Mouse (Mus musculus): ENCODE results near the gene Smad5. TPM values are rescaled to one million over a fixed set of nuclear protein-coding genes. Genes with fewer than 3 reads are reported as not detected.

The Smad5 gene
- polyA plus RNA-seq, 1 experiment from 2014 or later, result 44.3 TPM

DNA sequence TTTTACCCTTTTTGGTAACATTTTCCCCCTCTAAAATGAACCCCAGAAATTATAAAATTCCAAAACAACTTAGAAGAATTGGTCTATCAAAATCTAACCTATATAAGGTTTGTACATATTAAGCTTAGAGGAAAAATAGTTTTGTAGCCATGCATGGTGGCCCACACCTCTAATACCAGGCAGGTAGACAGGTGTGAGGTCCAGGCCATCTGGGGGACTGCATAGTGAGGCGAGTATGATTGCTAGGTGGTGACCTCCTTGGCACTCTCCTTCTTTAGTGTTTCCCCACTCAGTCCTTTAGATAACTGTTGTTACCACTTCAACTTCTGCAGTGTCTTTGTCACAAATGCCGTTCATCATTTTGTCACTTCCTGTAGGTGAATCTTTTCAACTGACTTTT, 1.8 kb downstream of the Smad5 start:
- H3K36me3 ChIP-seq (replicated peaks), result peaks cover 39% of the 10 kb centered on the region
- H3K27me3 ChIP-seq (replicated peaks; ENCODE audit: low read depth, poor library complexity, severe bottlenecking), result no peaks in the 10 kb centered on the region
- no peak for DNase-seq (ENCODE audit: low spot score)
- H3K9me3 ChIP-seq, result 0 out of 2 replicates have a peak, but pooled peaks cover under 1% of the 10 kb centered on the region
- H3K4me1 ChIP-seq, result peaks cover 48% of the 10 kb centered on the region
- peak overlapping the region; percentile 92 for H3K4me3 ChIP-seq
- H3K27ac ChIP-seq (replicated peaks), result peak overlapping the region; percentile 99; the same call in 1 of the 2 replicates
- WGBS, result 68% methylated on average over 2 of the region's 2 CpGs

- Histone ChIP-seq H3K4me3 (no peak overlapping the region), H3K27me3 (replicated peaks; ENCODE audit: low read depth, poor library complexity, severe bottlenecking) (no peaks in the 10 kb centered on the region), H3K4me1 (peaks cover 43% of the 10 kb centered on the region), H3K36me3 (replicated peaks) (peaks cover 60% of the 10 kb centered on the region), H3K9me3 (no peaks in the 10 kb centered on the region), H3K27ac (replicated peaks) (no peak overlapping the region)
- no peak for DNase-seq (ENCODE audit: low spot score)
- 97% methylated on average over 4 of the region's 4 CpGs for WGBS
These were observed 4.3 kb downstream of the Smad5 start for GRCm38 (mm10) chr13:56707111-56707510.

GRCm38 (mm10) chr13:56707606-56708005, 4.8 kb downstream of the Smad5 start:
- no peak overlapping the region for H3K27ac ChIP-seq (replicated peaks)
- H3K36me3 ChIP-seq (replicated peaks), result peaks cover 65% of the 10 kb centered on the region
- H3K27me3 ChIP-seq (replicated peaks; ENCODE audit: low read depth, poor library complexity, severe bottlenecking), result no peaks in the 10 kb centered on the region
- H3K4me1 ChIP-seq, result peaks cover 38% of the 10 kb centered on the region
- no peak for DNase-seq (ENCODE audit: low spot score)
- no peak overlapping the region for H3K4me3 ChIP-seq
- 90% methylated on average over 4 of the region's 4 CpGs for WGBS
- no peaks in the 10 kb centered on the region for H3K9me3 ChIP-seq

DNA sequence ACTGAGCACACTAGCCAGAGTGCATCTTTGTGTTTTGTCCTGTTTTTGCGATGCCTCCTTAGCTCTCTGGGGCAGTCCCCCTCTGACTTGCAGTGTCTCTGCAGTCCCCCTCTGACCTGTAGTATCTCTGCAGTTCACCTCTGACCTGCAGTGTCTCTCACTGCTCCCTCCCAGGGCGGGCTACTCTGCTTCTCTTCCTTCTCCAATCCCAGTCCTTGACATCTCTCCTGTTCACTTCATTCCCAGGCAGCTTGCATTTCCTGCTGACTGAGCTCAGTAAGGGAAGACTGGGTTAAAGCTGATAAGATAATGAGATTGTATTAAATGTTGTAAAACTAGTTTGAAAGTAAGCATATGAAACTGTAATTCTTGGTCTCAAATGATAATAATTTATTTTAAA, 7.8 kb downstream of the Smad5 start:
- no peaks in the 10 kb centered on the region for H3K9me3 ChIP-seq
- H3K27me3 ChIP-seq (replicated peaks; ENCODE audit: low read depth, poor library complexity, severe bottlenecking), result no peaks in the 10 kb centered on the region
- peaks cover 67% of the 10 kb centered on the region for H3K36me3 ChIP-seq (replicated peaks)
- 55% methylated on average over 2 of the region's 2 CpGs for WGBS
- no peak overlapping the region for H3K27ac ChIP-seq (replicated peaks)
- no peak overlapping the region for H3K4me3 ChIP-seq
- no peak for DNase-seq (ENCODE audit: low spot score)
- H3K4me1 ChIP-seq, result peaks cover 18% of the 10 kb centered on the region

DNA sequence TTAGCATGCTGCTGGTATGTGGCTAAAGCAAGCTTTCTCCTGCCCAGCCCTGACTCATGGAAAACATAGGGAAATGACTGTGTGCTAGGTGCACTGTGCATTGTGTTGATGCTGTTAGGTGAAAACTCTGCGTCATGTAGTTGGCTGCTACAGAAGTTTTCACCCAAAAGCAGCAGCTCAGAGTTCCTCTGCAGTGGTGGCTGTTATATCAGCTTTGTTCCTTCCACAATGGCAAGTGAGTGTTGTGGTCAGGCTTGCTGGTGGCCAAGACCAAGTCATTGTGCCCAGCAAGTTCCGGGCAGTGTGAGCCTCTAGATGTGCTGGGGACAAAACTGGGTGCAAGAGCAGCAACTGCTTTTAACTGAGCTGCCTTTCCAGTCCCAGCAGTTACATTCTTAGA, 9.4 kb downstream of the Smad5 start:
- no peaks in the 10 kb centered on the region for H3K9me3 ChIP-seq
- WGBS, result 93% methylated on average over 2 of the region's 2 CpGs
- H3K27ac ChIP-seq (replicated peaks), result no peak overlapping the region
- peaks cover 8% of the 10 kb centered on the region; the same call in 1 of the 2 replicates for H3K4me1 ChIP-seq
- H3K36me3 ChIP-seq (replicated peaks), result peaks cover 51% of the 10 kb centered on the region
- DNase-seq (ENCODE audit: low spot score), result no peak
- H3K27me3 ChIP-seq (replicated peaks; ENCODE audit: low read depth, poor library complexity, severe bottlenecking), result no peaks in the 10 kb centered on the region
- H3K4me3 ChIP-seq, result no peak overlapping the region

- WGBS, result 94% methylated on average over 4 of the region's 4 CpGs
- H3K36me3 ChIP-seq (replicated peaks), result peaks cover 93% of the 10 kb centered on the region
- H3K4me1 ChIP-seq, result no peaks in the 10 kb centered on the region
- H3K9me3 ChIP-seq, result no peaks in the 10 kb centered on the region
- no peak overlapping the region for H3K4me3 ChIP-seq
- no peak overlapping the region for H3K27ac ChIP-seq (replicated peaks)
- H3K27me3 ChIP-seq (replicated peaks; ENCODE audit: low read depth, poor library complexity, severe bottlenecking), result no peaks in the 10 kb centered on the region
- DNase-seq (ENCODE audit: low spot score), result no peak
These were observed 23.7 kb downstream of the Smad5 start for GRCm38 (mm10) chr13:56726551-56726950.

GRCm38 (mm10) chr13:56729046-56729445, 26.2 kb downstream of the Smad5 start:
- WGBS, result 91% methylated on average over 7 of the region's 7 CpGs
- Histone ChIP-seq H3K9me3 (no peaks in the 10 kb centered on the region), H3K27me3 (replicated peaks; ENCODE audit: low read depth, poor library complexity, severe bottlenecking) (no peaks in the 10 kb centered on the region), H3K36me3 (replicated peaks) (peaks cover 100% of the 10 kb centered on the region), H3K4me1 (no peaks in the 10 kb centered on the region), H3K27ac (replicated peaks) (no peak overlapping the region), H3K4me3 (no peak overlapping the region)
- DNase-seq (ENCODE audit: low spot score), result no peak

DNA sequence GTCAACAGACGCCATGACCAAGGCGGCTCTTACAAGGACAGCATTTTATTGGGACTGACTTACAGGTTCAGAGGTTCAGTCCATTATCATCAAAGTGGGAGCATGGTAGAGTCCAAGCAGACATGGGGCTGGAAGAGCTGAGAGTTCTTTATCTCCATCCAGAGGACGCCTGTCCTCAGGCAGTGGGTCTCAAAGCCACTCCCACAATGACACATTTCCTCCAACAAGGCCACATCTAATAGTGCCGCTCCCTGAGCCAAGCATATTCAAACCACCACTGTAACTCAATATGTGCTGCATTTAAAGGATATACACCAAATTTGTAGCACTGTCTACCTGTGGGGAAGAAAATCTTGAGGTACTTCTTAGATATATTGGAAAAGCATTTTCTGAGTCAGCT, 31.8 kb downstream of the Smad5 start:
- DNase-seq (ENCODE audit: low spot score), result peak; percentile 6
- Histone ChIP-seq H3K4me1 (no peaks in the 10 kb centered on the region), H3K4me3 (no peak overlapping the region), H3K9me3 (no peaks in the 10 kb centered on the region), H3K27ac (replicated peaks) (no peak overlapping the region), H3K27me3 (replicated peaks; ENCODE audit: low read depth, poor library complexity, severe bottlenecking) (no peaks in the 10 kb centered on the region), H3K36me3 (replicated peaks) (peaks cover 99% of the 10 kb centered on the region)
- 88% methylated on average over 4 of the region's 4 CpGs for WGBS

DNA sequence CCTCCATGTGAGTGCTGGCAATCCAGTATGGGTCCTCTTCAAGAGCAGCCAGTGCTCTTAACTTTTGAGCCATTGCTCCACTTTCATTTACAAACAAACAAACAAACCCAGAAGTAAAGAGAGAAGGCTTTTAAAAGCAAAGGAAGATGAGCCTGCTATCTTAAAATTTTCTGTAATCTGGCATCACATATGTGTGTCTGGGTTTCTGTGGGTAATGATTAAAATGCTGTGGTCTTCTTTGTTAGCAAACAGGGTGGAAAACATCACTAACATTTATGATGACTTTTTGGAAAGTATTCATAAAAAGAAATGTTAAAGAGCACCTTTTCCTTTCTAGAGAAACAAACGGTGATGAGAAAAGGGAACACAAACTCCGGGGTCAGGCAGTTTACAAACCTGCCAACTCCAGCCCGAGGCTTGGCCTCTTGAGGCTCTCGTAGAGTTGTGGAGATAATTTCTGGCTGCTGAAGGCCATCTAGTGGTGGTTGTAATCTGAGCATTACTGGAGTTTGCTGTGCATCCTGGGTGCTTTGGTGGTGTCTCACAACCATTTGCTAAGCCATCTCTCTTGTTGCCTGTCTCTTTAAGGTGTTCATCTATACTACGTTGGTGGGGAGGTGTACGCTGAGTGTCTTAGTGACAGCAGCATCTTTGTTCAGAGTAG, 32.5 kb downstream of the Smad5 start:
- Histone ChIP-seq H3K9me3 (no peaks in the 10 kb centered on the region), H3K4me1 (no peaks in the 10 kb centered on the region), H3K36me3 (replicated peaks) (peaks cover 99% of the 10 kb centered on the region), H3K27ac (replicated peaks) (no peak overlapping the region), H3K27me3 (replicated peaks; ENCODE audit: low read depth, poor library complexity, severe bottlenecking) (no peaks in the 10 kb centered on the region), H3K4me3 (no peak overlapping the region)
- WGBS, result 73% methylated on average over 6 of the region's 6 CpGs
- DNase-seq (ENCODE audit: low spot score), result no peak

DNA sequence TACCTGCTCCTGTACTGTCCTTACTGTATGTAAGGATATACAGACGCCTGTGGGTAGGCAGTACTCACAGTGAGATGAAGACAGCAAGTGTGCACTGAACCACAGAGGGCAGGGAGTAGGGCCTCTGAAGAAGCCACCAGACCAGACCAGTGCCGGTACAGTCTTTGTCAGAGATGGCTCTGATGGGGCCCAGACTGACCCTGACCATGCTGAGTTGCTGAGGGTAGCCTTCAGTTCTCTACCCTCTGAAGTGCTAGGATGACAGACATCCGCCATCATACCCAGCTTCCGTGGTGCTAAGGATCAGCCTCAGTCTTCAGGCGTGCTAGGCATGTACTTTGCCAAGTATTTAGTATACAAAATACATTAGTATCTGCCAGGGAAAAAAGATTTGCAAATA, 36.7 kb downstream of the Smad5 start:
- peaks cover 87% of the 10 kb centered on the region for H3K36me3 ChIP-seq (replicated peaks)
- H3K9me3 ChIP-seq, result no peaks in the 10 kb centered on the region
- WGBS, result 90% methylated on average over 5 of the region's 5 CpGs
- H3K27ac ChIP-seq (replicated peaks), result no peak overlapping the region
- no peaks in the 10 kb centered on the region for H3K4me1 ChIP-seq
- H3K4me3 ChIP-seq, result no peak overlapping the region
- DNase-seq (ENCODE audit: low spot score), result no peak
- no peaks in the 10 kb centered on the region for H3K27me3 ChIP-seq (replicated peaks; ENCODE audit: low read depth, poor library complexity, severe bottlenecking)

DNA sequence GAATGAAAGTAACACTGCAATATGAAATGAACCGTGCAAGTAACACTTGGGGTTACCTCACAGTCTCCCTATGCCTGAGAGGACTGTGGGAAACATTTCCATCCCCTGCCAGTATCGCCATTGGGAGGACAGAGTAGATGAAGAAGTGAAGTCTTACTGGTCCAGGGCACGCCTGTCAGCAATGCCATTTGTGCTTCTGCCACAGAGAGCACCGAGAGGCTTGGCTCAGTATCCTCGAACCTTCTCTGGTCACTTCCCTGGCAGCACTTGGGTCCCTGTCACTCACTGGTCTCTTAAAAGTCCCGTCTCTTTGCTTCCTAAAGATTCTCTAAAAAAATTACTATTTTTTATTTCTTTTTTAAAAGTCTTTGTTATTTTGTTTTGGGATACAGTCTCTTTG, 37.7 kb downstream of the Smad5 start:
- Histone ChIP-seq H3K27me3 (replicated peaks; ENCODE audit: low read depth, poor library complexity, severe bottlenecking) (no peaks in the 10 kb centered on the region), H3K27ac (replicated peaks) (no peak overlapping the region), H3K36me3 (replicated peaks) (peaks cover 78% of the 10 kb centered on the region), H3K4me3 (no peak overlapping the region), H3K4me1 (no peaks in the 10 kb centered on the region), H3K9me3 (no peaks in the 10 kb centered on the region)
- no peak for DNase-seq (ENCODE audit: low spot score)
- WGBS, result 91% methylated on average over 6 of the region's 6 CpGs

- no peak overlapping the region for H3K4me3 ChIP-seq
- no peaks in the 10 kb centered on the region for H3K27me3 ChIP-seq (replicated peaks; ENCODE audit: low read depth, poor library complexity, severe bottlenecking)
- H3K9me3 ChIP-seq, result no peaks in the 10 kb centered on the region
- H3K4me1 ChIP-seq, result no peaks in the 10 kb centered on the region
- H3K27ac ChIP-seq (replicated peaks), result no peak overlapping the region
- peaks cover 66% of the 10 kb centered on the region for H3K36me3 ChIP-seq (replicated peaks)
- no peak for DNase-seq (ENCODE audit: low spot score)
- 86% methylated on average over 7 of the region's 7 CpGs for WGBS
These were observed 38.9 kb downstream of the Smad5 start for GRCm38 (mm10) chr13:56741691-56742090.

DNA sequence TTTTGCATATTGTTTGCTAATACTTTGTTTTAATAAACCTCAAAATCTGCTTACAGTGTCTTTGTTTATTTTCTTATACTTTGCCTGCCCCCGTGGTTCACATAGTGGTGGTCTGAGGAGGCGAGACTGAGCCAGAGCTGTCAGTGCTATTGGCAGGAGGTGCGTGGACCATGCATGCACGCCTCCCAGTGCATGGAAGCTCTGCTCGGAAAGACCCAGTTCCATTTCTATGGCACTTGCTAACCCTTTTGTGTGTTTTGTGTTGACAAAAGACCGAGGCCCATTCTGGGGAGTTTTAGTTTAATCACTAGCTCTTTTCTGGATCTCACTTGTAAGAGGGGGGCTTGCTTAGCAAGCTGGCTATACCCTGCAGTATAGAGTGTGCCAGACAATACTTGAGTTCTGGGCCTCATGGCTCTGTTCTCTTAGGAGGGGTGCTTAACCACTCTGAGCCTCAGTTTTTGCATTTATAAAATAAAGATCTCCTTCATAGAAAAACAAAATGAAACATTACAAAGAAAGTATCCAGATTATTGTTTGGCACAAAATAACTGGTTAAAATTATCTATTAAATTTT, 39.6 kb downstream of the Smad5 start:
- no peak overlapping the region for H3K4me3 ChIP-seq
- no peak for DNase-seq (ENCODE audit: low spot score)
- H3K36me3 ChIP-seq (replicated peaks), result peaks cover 59% of the 10 kb centered on the region
- H3K4me1 ChIP-seq, result no peaks in the 10 kb centered on the region
- no peak overlapping the region for H3K27ac ChIP-seq (replicated peaks)
- H3K27me3 ChIP-seq (replicated peaks; ENCODE audit: low read depth, poor library complexity, severe bottlenecking), result no peaks in the 10 kb centered on the region
- 80% methylated on average over 6 of the region's 6 CpGs for WGBS
- H3K9me3 ChIP-seq, result no peaks in the 10 kb centered on the region
